Mouse (Mus musculus): ENCODE measurements around the gene Atp1b1.

Gene Atp1b1

GRCm38 (mm10) chr1:164440708-164441407 is 17.3 kb downstream of the Atp1b1 start:
- no peak for DNase-seq (ENCODE audit: low read depth, low spot score)

GRCm38 (mm10) chr1:164440230-164440629 is 17.9 kb downstream of the Atp1b1 start:
- peak; percentile 15 for DNase-seq (ENCODE audit: low read depth, low spot score)

GRCm38 (mm10) chr1:164436749-164437148 is 21.4 kb downstream of the Atp1b1 start:
- peak; percentile 28 for DNase-seq (ENCODE audit: low read depth, low spot score)

- peak; percentile 24 for DNase-seq (ENCODE audit: low read depth, low spot score)
These were observed 24.1 kb downstream of the Atp1b1 start for GRCm38 (mm10) chr1:164434049-164434448.

GRCm38 (mm10) chr1:164432649-164433048 is 25.5 kb downstream of the Atp1b1 start:
- DNase-seq (ENCODE audit: low read depth, low spot score) = peak; percentile 5

- DNase-seq (ENCODE audit: low read depth, low spot score) = peak; percentile 37
These were observed 29.5 kb downstream of the Atp1b1 start for GRCm38 (mm10) chr1:164428644-164429043.

GRCm38 (mm10) chr1:164427777-164428176 is 30.4 kb downstream of the Atp1b1 start:
- no peak for DNase-seq (ENCODE audit: low read depth, low spot score)

GRCm38 (mm10) chr1:164426227-164426626 is 31.9 kb downstream of the Atp1b1 start:
- no peak for DNase-seq (ENCODE audit: low read depth, low spot score)

GRCm38 (mm10) chr1:164420623-164421354 is 37.4 kb downstream of the Atp1b1 start:
- no peak for DNase-seq (ENCODE audit: low read depth, low spot score)

- no peak for DNase-seq (ENCODE audit: low read depth, low spot score)
These were observed 38.8 kb downstream of the Atp1b1 start for GRCm38 (mm10) chr1:164419401-164419800.

GRCm38 (mm10) chr1:164418320-164418719 is 39.8 kb downstream of the Atp1b1 start:
- no peak for DNase-seq (ENCODE audit: low read depth, low spot score)

- DNase-seq (ENCODE audit: low read depth, low spot score) = no peak
These were observed 40.6 kb downstream of the Atp1b1 start for GRCm38 (mm10) chr1:164417604-164418003.

- no peak for DNase-seq (ENCODE audit: low read depth, low spot score)
These were observed 41.3 kb downstream of the Atp1b1 start for GRCm38 (mm10) chr1:164416692-164417394.

GRCm38 (mm10) chr1:164415347-164415751 is 42.8 kb downstream of the Atp1b1 start:
- DNase-seq (ENCODE audit: low read depth, low spot score) = no peak

- no peak for DNase-seq (ENCODE audit: low read depth, low spot score)
These were observed 44.5 kb downstream of the Atp1b1 start for GRCm38 (mm10) chr1:164413608-164414007.

GRCm38 (mm10) chr1:164412906-164413305 is 45.2 kb downstream of the Atp1b1 start:
- DNase-seq (ENCODE audit: low read depth, low spot score) = no peak

GRCm38 (mm10) chr1:164411306-164411705 is 46.8 kb downstream of the Atp1b1 start:
- DNase-seq (ENCODE audit: low read depth, low spot score) = no peak

GRCm38 (mm10) chr1:164408655-164409054 is 49.5 kb downstream of the Atp1b1 start:
- DNase-seq (ENCODE audit: low read depth, low spot score) = no peak

GRCm38 (mm10) chr1:164406506-164406905 is 51.6 kb downstream of the Atp1b1 start:
- DNase-seq (ENCODE audit: low read depth, low spot score) = peak; percentile 35

- DNase-seq (ENCODE audit: low read depth, low spot score) = no peak
These were observed 52.8 kb downstream of the Atp1b1 start for GRCm38 (mm10) chr1:164405385-164405802.

- no peak for DNase-seq (ENCODE audit: low read depth, low spot score)
These were observed 58.6 kb downstream of the Atp1b1 start for GRCm38 (mm10) chr1:164399578-164399977.

- DNase-seq (ENCODE audit: low read depth, low spot score) = no peak
These were observed 60.5 kb downstream of the Atp1b1 start for GRCm38 (mm10) chr1:164397672-164398071.
